Mouse (Mus musculus) kidney, embryonic 14.5 days (tissue): ENCODE data around the gene Mrc2. TPM values are rescaled to one million over a fixed set of nuclear protein-coding genes. Genes with fewer than 3 reads are reported as not detected.

Source experiments
- ATAC-seq: fragments of 200-750 bp; cut with Nextera tagmentation; 2 replicates; pipeline ENCODE4 v1.8.0; 2017; ENCODE audit warnings: moderate number of reproducible peaks, mild to moderate bottlenecking, moderate TSS enrichment, moderate library complexity; ENCODE audit not compliant: low FRiP score, low TSS enrichment
- H3K27ac ChIP-seq: fragments of 300-500 bp; sonication (generic); 2 replicates; pipeline ENCODE4 v1.5.1; 2014; ENCODE audit warnings: low read depth, mild to moderate bottlenecking, low read length, moderate library complexity, mixed read lengths
- H3K27me3 ChIP-seq: fragments of 300-500 bp; sonication (generic); 2 replicates; pipeline ENCODE4 v1.6.1; 2014; ENCODE audit warnings: mild to moderate bottlenecking, low read length; ENCODE audit not compliant: control insufficient read depth, insufficient read depth
- H3K36me3 ChIP-seq: fragments of 300-500 bp; sonication (generic); 2 replicates; pipeline ENCODE4 v1.6.1; 2014; ENCODE audit warnings: low read length, mixed read lengths; ENCODE audit not compliant: control insufficient read depth, insufficient read depth
- H3K4me1 ChIP-seq: fragments of 300-500 bp; sonication (generic); 2 replicates; pipeline ENCODE4 v1.6.1; 2014; ENCODE audit warnings: low read length, mixed read lengths; ENCODE audit not compliant: control insufficient read depth, insufficient read depth
- H3K4me2 ChIP-seq: fragments of 300-500 bp; sonication (generic); replicated peaks from 2 replicates; pipeline ENCODE4 v1.6.1; 2014; ENCODE audit warnings: low read depth, mild to moderate bottlenecking, low read length
- H3K4me3 ChIP-seq: fragments of 300-500 bp; sonication (generic); 2 replicates; pipeline ENCODE4 v1.5.1; 2014; ENCODE audit warnings: mild to moderate bottlenecking, low read length
- H3K9ac ChIP-seq: fragments of 300-500 bp; sonication (generic); 2 replicates; pipeline ENCODE4 v1.6.1; 2014; ENCODE audit warnings: low read depth, mild to moderate bottlenecking, low read length, moderate library complexity
- H3K9me3 ChIP-seq: fragments of 300-500 bp; sonication (generic); 2 replicates; pipeline ENCODE4 v1.6.1; 2016; ENCODE audit warnings: low read length; ENCODE audit not compliant: control insufficient read depth
- WGBS: fragments of 180-500 bp; shearing (Covaris S2); extraction: QIAGEN DNeasy Blood & Tissue Kit; methylation state at CpG from one replicate; pipeline ENCODE4 v1.1.7; 2014; 5-methylcytosine and 5-hydroxymethylcytosine counted together
- polyA plus RNA-seq: library from polyadenylated mRNA; unstranded; fragments of >200 nt; fragmentation: Nextera tagmentation; extraction: Ambion mirVana; gene quantifications from 2 replicates; pipeline ENCODE4 v1.2.1, GENCODE M21; 2014

The Mrc2 gene
- polyA plus RNA-seq, 1 experiment from 2014 or later, result 11.5 TPM

GRCm38 (mm10) chr11:105364386-105365065 lies 72.1 kb downstream of the Mrc2 start:
- Histone ChIP-seq H3K4me3 (no peak overlapping the region), H3K9ac (no peak overlapping the region; the same call in 1 of the 2 replicates), H3K4me2 (peak overlapping the region; percentile 10; the same call in 1 of the 2 replicates), H3K9me3 (no peaks in the 10 kb centered on the region), H3K4me1 (peaks cover 3% of the 10 kb centered on the region; the same call in 1 of the 2 replicates), H3K27me3 (no peaks in the 10 kb centered on the region), H3K36me3 (no peaks in the 10 kb centered on the region), H3K27ac (no peak overlapping the region; the same call in 1 of the 2 replicates)
- no peak for ATAC-seq
- 25% methylated on average over 12 of the region's 12 CpGs for WGBS

DNA sequence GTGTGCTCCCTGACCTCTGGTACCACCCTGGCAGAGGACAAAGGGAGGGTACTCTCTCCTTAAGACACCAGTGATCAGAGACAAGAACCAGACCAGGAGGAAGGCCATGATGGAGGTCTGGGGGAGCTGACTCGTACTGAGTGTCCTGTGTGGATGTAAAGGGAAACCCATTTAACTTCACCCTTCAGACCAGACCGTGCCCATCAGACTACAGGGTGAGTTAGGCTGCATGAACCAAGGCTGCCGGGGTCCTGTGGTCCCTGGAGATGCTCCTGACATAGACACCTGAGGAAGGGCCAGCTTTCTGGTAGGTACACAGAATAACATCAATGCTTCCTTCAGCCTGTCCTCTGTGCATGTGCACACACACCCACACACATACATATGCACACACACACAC lies 73.2 kb downstream of the Mrc2 start:
- Histone ChIP-seq H3K36me3 (no peaks in the 10 kb centered on the region), H3K9me3 (no peaks in the 10 kb centered on the region), H3K4me2 (no peak overlapping the region), H3K27me3 (no peaks in the 10 kb centered on the region), H3K9ac (no peak overlapping the region), H3K4me1 (peaks cover 3% of the 10 kb centered on the region; the same call in 1 of the 2 replicates), H3K27ac (no peak overlapping the region), H3K4me3 (no peak overlapping the region)
- 87% methylated on average over 3 of the region's 3 CpGs for WGBS
- ATAC-seq, result no peak

DNA sequence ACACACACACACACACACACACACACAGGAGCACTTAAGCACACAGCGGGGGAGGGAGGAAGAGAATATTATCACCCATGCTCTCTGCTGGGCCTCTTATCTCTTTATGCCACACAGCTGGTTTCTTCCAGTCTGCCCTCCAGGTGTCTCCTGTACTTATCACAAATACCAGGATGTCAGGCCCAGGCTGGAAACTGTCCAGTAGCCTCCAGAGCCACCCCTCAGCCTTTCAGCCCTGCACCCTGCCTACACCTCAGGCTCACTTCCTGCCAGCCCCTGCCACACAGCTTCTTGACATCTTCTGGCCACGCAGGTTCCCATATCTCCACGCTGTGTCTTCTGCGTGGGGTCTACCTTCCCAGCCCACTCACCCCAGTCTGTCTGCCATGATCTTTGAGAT lies 73.6 kb downstream of the Mrc2 start:
- Histone ChIP-seq H3K4me2 (no peak overlapping the region), H3K27ac (no peak overlapping the region), H3K4me1 (peaks cover 3% of the 10 kb centered on the region; the same call in 1 of the 2 replicates), H3K9ac (no peak overlapping the region), H3K36me3 (no peaks in the 10 kb centered on the region), H3K27me3 (no peaks in the 10 kb centered on the region), H3K4me3 (no peak overlapping the region), H3K9me3 (no peaks in the 10 kb centered on the region)
- ATAC-seq, result no peak
- WGBS, result 77% methylated on average over 4 of the region's 4 CpGs

GRCm38 (mm10) chr11:105367163-105367562 lies 74.7 kb downstream of the Mrc2 start:
- H3K27ac ChIP-seq, result no peak overlapping the region
- ATAC-seq, result no peak

DNA sequence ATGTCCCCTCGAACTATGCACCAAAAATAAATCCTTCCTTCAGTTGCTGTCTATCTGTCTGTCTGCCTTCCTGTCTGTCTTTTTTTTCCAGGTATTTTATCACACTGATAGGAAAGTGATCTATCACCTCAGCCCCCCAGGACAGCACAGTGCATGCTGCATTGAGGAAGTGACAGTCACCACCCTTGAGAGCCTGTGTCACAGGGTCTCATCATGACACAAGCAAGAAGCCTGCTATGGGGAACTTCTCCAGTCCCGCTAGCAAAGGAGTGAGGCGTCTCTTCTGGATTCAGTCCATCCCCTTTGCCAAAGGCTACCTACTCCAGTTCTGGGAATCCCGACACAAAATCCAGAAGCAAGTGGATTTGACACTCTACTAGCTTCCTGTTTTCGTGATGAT lies 76.4 kb downstream of the Mrc2 start:
- H3K27ac ChIP-seq, result no peak overlapping the region
- peaks cover 6% of the 10 kb centered on the region for H3K4me1 ChIP-seq
- H3K9ac ChIP-seq, result no peak overlapping the region
- no peak for ATAC-seq
- 84% methylated on average over 5 of the region's 5 CpGs for WGBS
- H3K9me3 ChIP-seq, result no peaks in the 10 kb centered on the region
- no peak overlapping the region for H3K4me2 ChIP-seq
- H3K4me3 ChIP-seq, result no peak overlapping the region
- no peaks in the 10 kb centered on the region for H3K27me3 ChIP-seq
- H3K36me3 ChIP-seq, result no peaks in the 10 kb centered on the region

More at GRCm38 (mm10) chr11:105367163-105367562, 74.7 kb downstream of the Mrc2 start:
- Histone ChIP-seq H3K4me3 (no peak overlapping the region), H3K4me1 (peaks cover 3% of the 10 kb centered on the region; the same call in 1 of the 2 replicates), H3K27me3 (no peaks in the 10 kb centered on the region), H3K9me3 (no peaks in the 10 kb centered on the region), H3K9ac (no peak overlapping the region), H3K36me3 (no peaks in the 10 kb centered on the region), H3K4me2 (no peak overlapping the region)
- WGBS, result 90% methylated on average over 3 of the region's 3 CpGs

GRCm38 (mm10) chr11:105369526-105370386 lies 77.3 kb downstream of the Mrc2 start:
- 82% methylated on average over 13 of the region's 13 CpGs for WGBS
- Histone ChIP-seq H3K36me3 (no peaks in the 10 kb centered on the region), H3K9ac (no peak overlapping the region), H3K27ac (no peak overlapping the region), H3K4me1 (peaks cover 13% of the 10 kb centered on the region), H3K27me3 (no peaks in the 10 kb centered on the region), H3K9me3 (no peaks in the 10 kb centered on the region), H3K4me2 (no peak overlapping the region), H3K4me3 (no peak overlapping the region)
- ATAC-seq, result no peak

GRCm38 (mm10) chr11:105371818-105372217 lies 79.4 kb downstream of the Mrc2 start:
- ATAC-seq, result peak; percentile 36; the same call in 1 of the 2 replicates
- Histone ChIP-seq H3K4me3 (no peak overlapping the region), H3K9me3 (no peaks in the 10 kb centered on the region), H3K27ac (no peak overlapping the region), H3K9ac (no peak overlapping the region), H3K36me3 (no peaks in the 10 kb centered on the region), H3K4me1 (peaks cover 14% of the 10 kb centered on the region; the same call in 1 of the 2 replicates), H3K4me2 (no peak overlapping the region), H3K27me3 (no peaks in the 10 kb centered on the region)
- WGBS, result 64% methylated on average over 9 of the region's 9 CpGs

- no peak for ATAC-seq
- Histone ChIP-seq H3K4me2 (no peak overlapping the region), H3K4me3 (no peak overlapping the region), H3K4me1 (peaks cover 14% of the 10 kb centered on the region; the same call in 1 of the 2 replicates), H3K27me3 (no peaks in the 10 kb centered on the region), H3K27ac (no peak overlapping the region), H3K9me3 (no peaks in the 10 kb centered on the region), H3K36me3 (no peaks in the 10 kb centered on the region), H3K9ac (no peak overlapping the region)
- 69% methylated on average over 8 of the region's 8 CpGs for WGBS
Measured at GRCm38 (mm10) chr11:105373881-105374280, 81.4 kb downstream of the Mrc2 start.
